Mouse (Mus musculus) spleen, postnatal 4 days (tissue): ENCODE data around the gene Pkmyt1.
"Not testable (repeated sequence)": the region's sequence is repeated elsewhere in the genome, so short reads cannot be mapped to it uniquely, and the experiment has no call there.

Experiments used
- DNase-seq, 2 experiments: peaks; one replicate each; pipeline ENCODE4 v3.0.0; 2022; ENCODE audit warnings: low spot score in 2 of 2

Gene Pkmyt1

DNA sequence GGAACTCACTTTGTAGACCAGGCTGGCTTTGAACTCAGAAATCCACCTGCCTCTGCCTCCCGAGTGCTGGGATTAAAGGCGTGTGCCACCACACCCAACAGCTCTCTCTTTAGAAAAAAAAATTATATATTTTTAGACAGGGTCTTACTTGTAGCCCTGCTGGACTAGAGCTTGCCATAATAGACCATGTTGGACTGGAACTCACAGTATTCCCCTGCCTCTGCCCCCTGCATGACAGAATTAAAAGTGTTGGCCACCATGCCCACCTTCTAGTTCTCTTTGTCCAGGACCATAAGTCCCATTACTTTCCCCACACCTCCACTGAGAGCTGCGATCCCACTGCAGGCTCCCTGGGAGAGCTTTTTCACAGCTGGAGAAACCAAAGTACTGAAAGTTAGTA is 21.3 kb downstream of the Pkmyt1 start:
- no peak for DNase-seq

DNA sequence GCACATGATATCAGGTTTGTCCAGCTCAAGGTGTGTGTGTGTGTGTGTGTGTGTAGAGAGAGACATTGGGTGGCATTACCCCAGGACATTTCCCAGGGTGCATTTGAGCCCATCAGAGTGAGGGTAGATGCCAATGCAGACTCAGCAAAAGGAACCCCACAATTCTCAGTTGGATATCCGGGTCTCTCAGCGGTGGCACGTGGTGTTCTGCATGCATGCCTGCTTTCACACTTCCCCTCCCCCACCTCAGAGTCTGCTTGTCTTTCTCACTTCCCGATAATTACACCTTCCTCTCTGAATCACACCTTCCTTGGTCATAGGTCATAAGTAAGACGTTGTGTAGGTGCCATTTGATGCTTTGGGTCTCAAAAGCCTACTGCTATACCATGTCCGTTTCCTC is 21.9 kb downstream of the Pkmyt1 start:
- DNase-seq: no peak

DNA sequence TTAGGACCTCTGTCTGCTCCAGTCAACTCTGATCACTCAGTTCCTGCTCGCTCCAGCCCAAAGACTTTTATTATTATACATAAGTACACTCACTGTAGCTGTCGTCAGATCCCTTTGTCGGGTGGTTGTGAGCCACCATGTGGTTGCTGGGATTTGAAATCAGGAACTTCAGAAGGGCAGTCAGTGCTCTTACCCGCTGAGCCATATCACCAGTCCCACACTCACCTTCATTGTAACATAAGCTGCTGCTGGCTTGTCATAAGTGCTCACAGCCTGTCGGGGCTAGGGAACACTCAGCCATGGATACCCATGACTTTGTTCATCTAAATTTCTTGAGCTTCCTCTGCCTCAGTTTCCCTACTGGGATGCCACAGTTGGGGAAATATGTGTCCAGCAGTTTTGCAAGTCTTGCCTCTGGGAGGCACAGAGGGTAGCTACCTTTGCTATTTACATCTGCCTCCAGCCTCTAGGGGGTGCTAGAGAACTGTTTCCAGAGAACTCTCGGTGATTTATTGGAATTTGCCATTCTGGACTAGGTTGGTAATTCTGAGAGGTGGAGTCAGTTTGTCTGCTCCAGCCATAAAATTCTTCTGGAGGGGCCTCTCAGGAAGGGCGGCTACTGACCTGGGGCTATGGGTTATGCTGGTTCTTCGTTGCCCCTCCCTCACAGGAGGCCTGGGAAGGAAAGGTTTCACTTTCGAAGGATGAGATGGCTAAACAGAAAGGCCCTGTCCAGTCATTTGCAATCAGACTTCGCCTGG is 22.7 kb downstream of the Pkmyt1 start:
- peak; percentile 70 to 82 for DNase-seq

DNA sequence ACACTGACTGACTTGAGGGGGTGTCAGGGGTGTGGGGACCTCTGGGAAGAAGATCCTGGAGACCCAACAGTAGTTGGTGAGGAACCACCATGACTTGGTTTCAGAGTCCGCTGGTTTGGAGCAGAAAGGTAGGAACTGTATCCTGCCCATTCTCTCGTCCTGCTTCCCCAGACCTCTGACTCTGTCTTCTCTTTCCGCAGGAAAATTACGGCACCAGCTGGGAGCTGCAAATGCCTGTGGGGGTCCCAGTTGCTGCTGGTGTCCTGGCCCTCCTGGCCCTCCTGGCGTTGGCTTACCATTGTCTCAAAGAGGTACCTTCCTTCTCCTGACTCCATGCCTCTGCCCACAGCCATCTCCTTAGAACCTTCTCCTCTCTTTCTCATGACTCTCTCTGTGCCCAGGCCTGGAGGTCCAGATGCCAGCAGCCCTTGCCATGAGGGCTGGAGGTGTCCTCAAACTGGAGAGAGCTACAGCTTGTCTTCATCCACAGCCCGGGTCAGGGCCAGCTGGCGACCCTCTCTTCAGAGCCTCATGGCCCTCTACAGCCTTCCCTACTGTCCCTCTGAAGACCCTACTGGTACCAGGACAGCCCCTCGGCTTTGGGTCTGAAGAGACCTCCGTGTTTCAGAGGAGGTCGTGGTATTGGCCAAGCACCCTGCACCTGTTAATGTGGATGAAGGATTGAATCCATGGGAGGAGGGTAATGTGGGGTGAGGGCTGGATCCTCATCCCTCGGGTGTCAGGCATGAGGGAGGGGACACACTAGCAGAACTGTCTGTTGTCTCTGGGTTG is 23.5 kb downstream of the Pkmyt1 start:
- DNase-seq: no peak

DNA sequence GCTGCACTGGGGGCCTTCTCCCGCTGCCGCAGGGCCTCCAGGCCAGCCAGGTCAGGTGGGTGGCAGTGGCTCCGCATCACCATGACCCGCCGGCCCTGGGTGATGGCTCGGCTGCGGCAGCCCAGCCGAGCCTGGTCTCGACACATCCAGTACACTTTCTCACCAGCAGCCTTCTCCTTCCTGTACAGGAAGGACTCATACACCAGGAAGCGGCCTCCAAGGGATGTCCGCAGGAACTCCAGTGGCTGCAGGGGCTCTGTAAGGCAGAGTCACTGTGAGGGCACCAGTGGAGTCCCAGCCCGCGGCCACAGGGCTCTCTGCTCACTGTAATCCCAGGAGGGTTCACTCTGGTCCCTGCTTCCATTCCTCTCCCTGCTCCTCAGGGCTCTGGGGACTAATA is 29.6 kb downstream of the Pkmyt1 start:
- no peak for DNase-seq

DNA sequence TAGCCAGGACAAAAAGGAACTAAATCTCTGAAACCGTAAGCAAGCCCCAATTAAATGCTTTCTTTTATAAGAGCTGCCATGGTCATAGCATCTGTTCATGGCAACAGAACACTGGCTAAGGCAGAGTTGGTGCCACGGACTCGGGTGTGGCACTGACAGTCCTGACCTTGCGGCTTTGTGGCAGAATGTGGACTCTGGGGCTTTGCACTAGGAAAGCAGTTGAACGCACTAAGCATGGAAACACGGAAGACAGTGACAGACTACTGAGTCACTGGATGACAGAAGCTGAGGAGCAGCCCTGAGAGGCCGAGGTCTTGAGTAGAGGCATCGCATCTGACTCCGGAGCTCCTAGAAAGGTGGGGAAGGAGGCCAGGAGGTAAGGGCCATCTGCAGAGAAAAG is 31.4 kb downstream of the Pkmyt1 start:
- DNase-seq: no peak

DNA sequence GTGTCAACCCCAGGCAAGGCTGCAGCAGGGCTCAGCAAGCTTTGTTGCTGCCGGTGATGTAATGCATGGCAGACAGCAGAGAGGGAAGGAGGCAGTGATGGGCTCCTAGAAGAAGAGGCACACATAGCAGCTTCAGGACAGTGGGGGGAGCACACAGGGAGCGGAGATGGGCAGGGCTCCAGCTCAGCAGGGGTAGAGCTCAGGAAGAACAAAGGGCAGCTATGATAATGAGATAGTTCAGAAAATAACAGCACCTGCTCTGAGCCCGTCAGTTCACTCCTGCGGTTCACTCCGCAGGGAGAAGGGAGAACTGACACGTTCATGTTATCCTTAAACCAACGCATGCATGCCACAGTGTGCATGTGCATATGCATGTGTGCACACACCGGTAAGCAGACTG is 32.7 kb downstream of the Pkmyt1 start:
- DNase-seq: no peak

DNA sequence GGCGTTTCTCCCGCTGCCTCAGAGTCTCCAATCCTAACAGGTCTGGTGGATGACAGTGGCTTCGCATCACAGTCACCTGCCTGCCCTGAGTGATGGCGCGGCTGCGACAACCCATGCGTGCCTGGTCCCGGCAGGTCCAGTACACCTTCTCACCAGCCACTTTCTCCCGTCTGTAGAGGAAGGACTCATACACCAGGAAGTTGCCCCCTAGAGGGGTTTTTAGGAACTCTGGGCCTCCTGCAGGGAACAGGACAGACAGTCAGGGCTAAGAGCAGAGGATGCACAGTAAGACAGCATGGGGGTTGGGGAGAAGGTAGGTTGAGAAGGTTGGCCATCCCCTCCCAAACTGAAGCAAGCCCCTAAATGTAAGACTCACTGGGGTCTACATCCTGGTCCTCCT is 34.1 kb downstream of the Pkmyt1 start:
- no peak for DNase-seq

DNA sequence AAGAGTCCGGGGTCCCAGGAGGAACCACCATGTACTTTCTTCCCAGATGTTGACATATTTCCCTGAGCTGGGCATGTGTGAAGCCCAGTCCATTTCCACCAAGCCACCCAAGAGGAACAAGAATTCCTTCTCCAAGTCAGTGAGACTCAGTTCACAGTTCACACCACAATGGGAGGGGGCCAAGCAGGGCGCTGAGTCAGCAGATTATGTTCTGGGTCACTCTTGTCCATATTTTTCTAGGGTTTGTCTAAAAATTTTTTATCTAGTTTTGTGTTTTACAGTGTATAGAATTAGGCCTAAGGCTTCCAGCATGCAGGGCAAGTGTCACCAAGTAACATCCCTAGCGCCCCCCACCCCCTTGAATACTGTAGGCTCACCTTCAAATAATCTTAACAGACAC is 35.0 kb downstream of the Pkmyt1 start:
- DNase-seq: no peak

DNA sequence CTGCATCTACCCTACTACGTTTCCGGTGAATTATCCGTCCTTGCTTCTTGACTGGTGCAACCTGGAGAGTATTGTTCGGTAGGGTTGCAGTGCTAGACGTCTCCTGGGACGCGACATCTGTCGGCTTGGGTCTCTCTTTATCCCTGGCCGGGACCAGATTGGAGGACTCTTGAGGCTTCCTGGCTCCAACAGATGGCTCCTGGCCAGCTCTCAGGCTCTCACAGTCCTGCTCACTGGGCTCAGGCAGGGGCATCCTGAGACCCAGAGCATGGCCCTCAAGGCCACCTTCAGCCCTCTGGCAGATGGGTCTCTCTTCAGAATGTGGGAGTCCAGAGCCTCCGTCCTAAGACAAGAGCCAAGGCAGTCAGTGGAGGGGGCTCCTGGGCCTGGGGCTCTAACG is 36.8 kb downstream of the Pkmyt1 start:
- DNase-seq: no peak

DNA sequence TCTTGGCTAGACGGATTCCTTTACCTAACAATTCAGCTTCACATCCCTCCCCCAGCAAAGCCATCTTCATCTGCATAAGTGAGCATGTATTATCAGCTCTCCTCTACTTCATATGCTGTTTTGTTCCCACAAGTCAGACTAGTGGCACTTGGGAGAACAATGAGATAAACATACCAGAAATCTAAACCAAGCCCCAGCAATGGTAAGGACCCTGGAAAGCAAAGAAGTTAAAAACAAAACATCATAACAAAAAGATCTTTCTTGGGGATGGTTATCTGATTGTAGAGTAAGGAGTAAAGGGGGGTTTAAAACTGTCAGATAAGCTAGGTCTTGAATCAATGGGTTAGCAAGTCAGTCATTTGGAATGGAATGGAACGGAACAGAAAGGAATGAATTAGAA is 44.4 kb downstream of the Pkmyt1 start:
- DNase-seq: no peak

DNA sequence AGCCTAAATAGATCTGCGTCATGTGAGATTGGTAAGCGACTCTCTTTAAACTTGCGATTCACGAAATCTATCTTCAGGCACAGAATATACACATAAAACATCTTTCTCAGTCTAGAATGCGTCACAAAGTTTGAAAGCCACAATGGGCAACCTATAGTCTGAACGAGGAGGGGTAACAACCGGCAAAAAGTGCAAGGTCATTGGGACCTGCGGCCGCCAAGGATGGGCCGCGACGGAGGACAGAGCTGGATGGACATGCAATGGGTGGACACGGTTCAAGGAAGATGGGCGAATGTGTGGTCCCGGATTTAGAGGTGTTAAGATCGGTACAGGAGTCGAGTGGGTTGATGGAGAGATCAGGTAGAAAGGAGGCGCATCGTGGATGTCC is 44.8 kb downstream of the Pkmyt1 start:
- DNase-seq: no peak

DNA sequence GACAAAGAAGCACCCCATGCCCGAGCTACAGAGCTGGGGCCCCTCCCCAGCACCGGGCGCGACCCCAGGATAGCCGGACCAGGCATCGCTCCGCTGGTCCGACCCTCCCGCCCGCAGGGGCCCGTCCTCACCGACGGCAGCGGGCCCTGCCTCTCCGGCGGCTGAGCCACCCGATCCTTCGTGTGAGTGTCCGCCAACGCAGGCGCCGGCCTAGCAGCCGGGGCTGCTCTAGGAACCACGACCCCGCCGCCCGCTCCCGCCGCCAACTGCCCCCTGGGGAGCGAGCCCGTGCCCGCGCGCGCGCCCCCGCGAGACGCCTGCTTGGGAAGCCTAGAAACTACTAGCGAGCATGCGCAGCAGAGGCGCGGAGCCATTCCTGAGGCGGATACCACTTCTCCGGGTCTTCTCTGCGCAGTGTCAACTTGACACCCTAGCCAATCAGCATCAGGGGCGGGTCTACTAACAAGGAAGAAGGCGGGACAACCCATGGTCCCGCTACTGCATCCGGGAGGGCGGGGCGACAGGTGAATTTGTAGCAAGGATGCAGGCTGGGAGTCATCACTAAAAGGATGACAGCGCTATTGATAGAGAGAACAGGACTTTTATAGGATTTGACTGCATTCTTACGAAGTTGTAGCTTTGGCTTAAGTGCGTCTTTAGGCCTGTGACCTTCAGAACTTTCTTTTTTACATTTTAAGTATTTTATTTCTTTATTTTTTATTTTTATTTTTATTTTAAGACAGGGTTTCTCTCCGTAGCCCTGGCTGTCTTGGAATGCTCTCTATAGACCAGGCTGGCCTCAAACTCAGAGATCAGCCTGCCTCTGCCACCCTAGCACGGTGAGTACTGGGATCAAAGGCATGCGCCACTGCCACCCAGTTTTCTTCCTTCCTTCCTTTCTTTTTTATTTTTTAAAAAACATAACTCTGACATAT is 45.4 kb downstream of the Pkmyt1 start, which contains the start of gene Flywch1:
Flywch1 (minus strand) TSS at position 319 of the 935 bp plus-strand sequence.
- peak; percentile 96 to 97 for DNase-seq

DNA sequence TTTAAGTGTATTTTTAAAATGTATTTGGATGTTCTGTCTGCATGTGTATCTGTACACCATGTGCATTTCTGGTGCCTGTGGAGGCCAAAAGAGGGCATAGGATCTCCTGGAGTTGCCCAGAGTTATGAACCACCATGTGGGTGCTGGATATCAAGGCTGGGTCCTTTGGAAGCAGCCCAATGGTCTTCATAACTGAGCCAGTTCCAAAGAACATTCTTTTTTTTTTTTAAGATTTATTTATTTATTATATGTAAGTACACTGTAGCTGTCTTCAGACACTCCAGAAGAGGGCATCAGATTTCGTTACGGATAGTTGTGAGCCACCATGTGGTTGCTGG is 46.1 kb downstream of the Pkmyt1 start:
- DNase-seq: not testable (repeated sequence)

DNA sequence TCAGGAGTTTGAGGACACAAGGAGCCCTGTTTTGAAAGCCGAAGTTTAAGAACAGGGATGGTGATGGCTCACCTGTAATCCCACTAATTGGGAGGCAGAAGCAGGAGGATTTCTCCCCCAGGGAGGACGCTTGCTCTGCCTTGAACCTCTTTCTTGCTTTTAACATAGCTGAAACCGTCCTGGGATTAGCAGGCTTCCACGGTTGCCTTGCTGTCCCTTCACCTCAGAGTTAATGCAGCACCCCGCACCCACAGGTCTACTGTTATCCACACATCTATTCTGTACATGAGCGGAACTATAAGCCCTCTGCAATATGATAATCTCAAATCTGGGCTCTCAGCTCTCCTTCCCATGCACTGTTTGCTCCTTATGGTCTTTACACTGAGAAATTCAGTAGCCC is 47.5 kb downstream of the Pkmyt1 start:
- DNase-seq: no peak

DNA sequence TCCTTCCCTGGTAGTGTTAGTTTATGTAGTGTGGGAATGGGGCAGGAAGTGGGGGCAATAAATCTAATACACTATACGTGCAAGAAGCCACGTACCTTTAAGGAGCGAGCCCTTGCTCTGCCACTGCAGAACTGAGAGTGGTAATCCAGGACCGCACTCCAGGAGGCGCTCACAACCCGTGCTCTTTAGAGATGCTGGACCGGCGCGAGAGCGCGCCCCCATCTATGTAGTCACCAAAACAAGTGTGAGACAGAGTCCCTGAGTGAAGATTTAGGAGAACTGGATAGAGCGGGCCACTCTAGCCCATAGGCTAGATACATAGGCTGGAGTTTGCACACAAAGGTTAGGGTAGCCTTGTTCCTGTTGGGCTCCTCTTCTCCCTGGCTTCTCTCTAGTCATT is 48.0 kb downstream of the Pkmyt1 start:
- peak; percentile 82 to 91 for DNase-seq

DNA sequence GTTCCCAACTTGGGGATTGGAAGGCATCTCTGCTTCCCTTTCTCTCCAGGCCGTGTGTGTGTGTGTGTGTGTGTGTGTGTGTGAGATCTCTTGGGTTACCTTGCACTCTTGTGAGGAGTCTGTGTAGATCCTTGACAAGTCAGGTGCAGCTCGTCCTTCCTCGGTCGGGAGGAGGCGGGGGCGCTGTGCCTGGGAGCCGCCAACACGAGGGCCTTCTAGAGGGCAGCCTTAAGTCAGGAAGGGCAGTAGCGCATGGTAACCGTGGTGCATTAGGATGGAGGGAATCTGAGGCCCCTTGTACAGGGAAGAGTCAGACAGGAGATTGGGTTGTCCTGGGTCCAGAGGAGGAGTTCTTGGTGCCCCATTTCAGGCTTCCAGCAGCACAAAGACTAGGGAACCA is 50.1 kb downstream of the Pkmyt1 start:
- DNase-seq: no peak

DNA sequence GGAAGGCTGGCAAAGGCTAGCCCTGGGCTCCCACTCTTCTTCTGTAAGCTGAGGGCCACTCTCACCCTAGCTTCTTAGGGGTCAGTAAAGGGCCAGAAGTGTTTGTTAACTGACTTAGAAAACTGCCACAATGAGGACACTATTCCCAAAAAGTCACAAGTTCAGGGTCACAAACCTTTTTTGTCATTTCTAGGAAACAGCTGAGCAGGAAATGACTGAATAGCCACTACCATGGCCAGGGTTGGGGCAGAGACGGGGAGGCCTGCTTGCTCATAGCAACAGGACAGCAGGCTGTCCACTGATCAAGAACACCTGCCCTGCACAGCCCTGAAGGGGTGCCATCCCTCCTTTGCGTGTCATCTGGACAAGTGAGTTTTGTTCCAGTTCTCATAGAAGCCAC is 51.0 kb downstream of the Pkmyt1 start:
- no peak for DNase-seq

DNA sequence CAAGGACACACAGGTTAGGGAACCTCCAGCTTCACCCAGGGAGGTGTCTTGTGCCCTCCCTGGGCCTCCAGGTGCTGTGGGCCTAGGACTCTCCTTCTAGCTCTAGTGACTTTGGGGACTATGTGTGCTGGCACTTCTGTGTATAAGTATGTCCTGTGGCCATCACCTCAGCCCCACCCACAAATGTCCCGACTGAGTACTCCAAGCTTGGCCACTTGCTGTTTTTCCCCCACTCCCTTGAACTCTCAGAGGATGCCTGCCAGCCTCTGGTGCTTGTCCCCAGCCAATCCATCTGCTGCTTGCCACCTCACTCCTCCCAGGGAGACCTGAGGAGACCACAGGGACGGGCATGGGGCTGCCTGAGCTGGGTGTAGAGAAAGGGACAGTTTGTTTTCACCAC is 52.3 kb downstream of the Pkmyt1 start:
- DNase-seq: no peak

DNA sequence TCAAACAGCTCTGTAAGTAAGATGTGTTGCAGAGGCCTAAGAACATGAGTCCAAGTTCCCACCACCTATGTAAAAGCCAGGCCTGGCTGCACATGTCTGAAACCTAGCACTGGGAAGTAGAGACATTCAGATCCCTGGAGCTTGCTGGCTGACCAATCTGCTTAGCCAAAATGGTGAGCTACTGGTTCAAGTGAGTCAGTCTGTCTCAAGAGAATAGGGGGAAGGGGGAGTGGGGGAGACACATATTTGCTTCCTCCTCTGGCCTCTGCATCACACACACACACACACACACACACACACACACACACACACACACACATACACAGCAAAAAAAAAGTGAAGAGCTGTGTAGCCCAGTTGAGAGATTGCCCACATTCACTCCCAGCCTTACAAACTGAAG is 57.2 kb downstream of the Pkmyt1 start:
- no peak for DNase-seq

DNA sequence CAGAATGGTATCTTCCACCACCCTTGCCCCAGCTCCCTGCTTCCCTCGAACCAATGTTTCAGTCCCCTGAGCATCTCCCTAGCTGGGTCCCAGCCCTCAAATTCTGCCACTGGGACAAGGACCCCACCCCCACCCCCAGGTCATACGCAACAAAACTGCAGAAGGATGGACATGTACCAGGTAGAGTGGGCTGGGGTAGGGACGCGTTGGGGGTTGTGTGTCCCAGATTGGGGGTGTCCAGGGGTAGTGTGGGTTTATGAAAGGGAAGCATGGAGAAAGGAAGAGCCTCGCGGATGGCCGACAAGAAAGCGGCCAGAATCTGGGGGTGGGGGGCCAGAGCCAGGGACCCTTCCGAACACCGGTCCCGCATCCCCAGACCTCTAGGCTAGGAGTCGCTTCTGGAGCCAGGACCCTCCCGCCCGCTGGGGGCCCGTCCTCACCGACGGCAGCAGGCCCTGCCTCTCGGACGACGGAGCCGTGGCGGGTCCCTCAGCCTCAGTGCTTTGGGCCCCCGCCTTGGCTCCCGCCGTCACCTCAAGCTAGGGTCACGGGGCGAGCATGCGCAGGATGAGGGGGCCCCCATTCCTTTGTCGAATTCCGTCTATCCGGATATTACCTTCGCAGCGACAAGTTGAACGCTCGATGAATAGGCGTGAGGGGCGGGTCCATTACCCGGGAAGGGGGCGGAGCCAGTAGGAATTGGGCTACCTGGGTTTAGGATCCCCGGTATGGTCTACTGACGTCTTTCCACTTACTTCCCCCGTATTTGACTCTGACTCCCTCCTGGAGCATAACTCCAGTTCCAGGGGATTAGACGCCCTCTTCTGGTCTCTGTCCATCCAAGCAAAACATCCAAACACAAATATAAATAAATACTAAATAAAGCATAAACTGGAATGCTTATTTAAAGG is 59.7 kb downstream of the Pkmyt1 start, which contains the start of gene Flywch2:
Flywch2 (minus strand) TSS at position 521 of the 911 bp plus-strand sequence.
- DNase-seq: peak; percentile 74 to 81
